8 mouse cellular contexts compared by ENCODE assay signal in the genomic region with DNA sequence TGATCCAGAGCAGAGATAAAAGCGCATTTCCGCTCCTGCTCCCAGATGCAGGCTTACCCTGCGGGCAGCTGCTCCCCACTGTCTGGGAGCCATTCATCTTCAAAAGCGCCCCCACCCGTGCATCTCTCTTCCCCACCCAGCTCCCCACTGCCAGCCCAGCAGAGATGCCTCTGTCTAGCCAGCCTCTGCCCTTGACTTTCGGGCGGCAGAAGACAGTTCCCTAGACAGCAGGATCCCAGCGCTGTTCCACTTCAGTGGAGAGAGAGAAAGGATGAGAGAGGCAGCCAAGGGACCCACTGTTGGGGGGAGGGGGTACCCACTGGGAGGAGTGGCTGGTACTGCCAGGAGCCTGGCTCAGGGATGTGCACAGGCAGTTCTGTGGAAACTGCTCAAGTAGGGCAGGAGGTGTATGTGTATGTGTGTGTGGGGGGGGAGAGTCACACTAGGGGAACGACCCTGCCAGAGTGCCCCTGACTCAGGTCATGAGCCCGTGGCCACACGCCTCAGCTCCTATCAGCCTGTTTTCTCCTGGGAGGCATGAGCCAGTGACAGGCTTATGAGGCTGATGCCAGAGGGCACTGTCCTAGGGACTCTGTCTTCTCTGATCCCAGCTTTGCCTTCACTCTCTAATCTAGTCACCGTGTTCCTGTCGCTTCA. TPM values are rescaled to one million over a fixed set of nuclear protein-coding genes. Genes with fewer than 3 reads are reported as not detected.
DNase-seq lines count a peak whose midpoint lies in the region; ATAC-seq lines count a peak whose summit lies in the region.
"Had no signal": no experiment of that assay in that cellular context is flagged by ENCODE, and none has a peak within 500 bp of the region (broad histone marks: within the 10 kb centered on the region; RNA-seq: fewer than 3 reads in every experiment).

No protein-coding gene starts in this region.

- peak overlapping the region; percentile 64 for H3K27ac ChIP-seq in forebrain, embryonic 10.5 days
- peak overlapping the region; percentile 28; the same call in 1 of the 2 replicates for H3K27ac ChIP-seq in midbrain, embryonic 11.5 days (ENCODE audit: low read depth, low read length)

- DNase-seq in kidney, postnatal 14 days, result peak; percentile 28
- DNase-seq in kidney, adult 11 months, result no peak
- peak; percentile 72 for DNase-seq in brain, adult 2 months (ENCODE audit: low read depth, low spot score)
- DNase-seq in forebrain, embryonic 10.5 days (ENCODE audit: extremely low spot score, low spot score), result no peak
- no peak for DNase-seq in midbrain, embryonic 11.5 days (ENCODE audit: low spot score, missing footprints)
- DNase-seq in urinary bladder, adult 2 months (ENCODE audit: low spot score), result no peak

- H3K9me3 ChIP-seq in forebrain, embryonic 10.5 days, result no peaks in the 10 kb centered on the region
- no peaks in the 10 kb centered on the region for H3K9me3 ChIP-seq in midbrain, embryonic 11.5 days (ENCODE audit: control insufficient read depth, low read length)
- H3K9me3 ChIP-seq: heart, embryonic 15.5 days had no signal

- peaks cover 53% of the 10 kb centered on the region for H3K27me3 ChIP-seq in forebrain, embryonic 10.5 days (ENCODE audit: poor library complexity, severe bottlenecking)
- H3K27me3 ChIP-seq in midbrain, embryonic 11.5 days (ENCODE audit: control insufficient read depth, insufficient read depth, low read length), result no peaks in the 10 kb centered on the region

- WGBS in forebrain, embryonic 10.5 days, result 32% methylated on average over 13 of the region's 13 CpGs
- 20% methylated on average over 13 of the region's 13 CpGs for WGBS in midbrain, embryonic 11.5 days

- peak overlapping the region; percentile 1 for H3K9ac ChIP-seq in midbrain, embryonic 11.5 days (ENCODE audit: low read length)
- H3K9ac ChIP-seq: heart, embryonic 15.5 days had no signal

- no peaks in the 10 kb centered on the region for H3K36me3 ChIP-seq in forebrain, embryonic 10.5 days (replicated peaks)
- no peaks in the 10 kb centered on the region for H3K36me3 ChIP-seq in midbrain, embryonic 11.5 days (ENCODE audit: control insufficient read depth, insufficient read depth, low read length)
- H3K36me3 ChIP-seq: heart, embryonic 15.5 days had no signal

- H3K4me2 ChIP-seq in midbrain, embryonic 11.5 days, result no peak overlapping the region
- H3K4me2 ChIP-seq: heart, embryonic 15.5 days had no signal

- peak; percentile 10; the same call in 1 of the 2 replicates for ATAC-seq in midbrain, embryonic 11.5 days (ENCODE audit: low FRiP score)
- no peak for ATAC-seq in activated CD4-positive, CD25-positive, alpha-beta regulatory T cell, adult 4 months

- H3K4me3 ChIP-seq in forebrain, embryonic 10.5 days, result peak overlapping the region; percentile 1; the same call in 1 of the 2 replicates
- no peak overlapping the region for H3K4me3 ChIP-seq in midbrain, embryonic 11.5 days (ENCODE audit: low read depth, low read length)
- H3K4me3 ChIP-seq: heart, embryonic 15.5 days had no signal

- H3K4me1 ChIP-seq in forebrain, embryonic 10.5 days, result peaks cover 72% of the 10 kb centered on the region
- H3K4me1 ChIP-seq in midbrain, embryonic 11.5 days (ENCODE audit: control insufficient read depth, insufficient read depth, low read length), result peaks cover 50% of the 10 kb centered on the region

RNA-seq across cellular contexts. Expression of gene Cygb, which starts 7.3 kb away (rescaled TPM):
- 2.5 and 2.9 TPM in 2 replicates for polyA plus RNA-seq in forebrain, embryonic 10.5 days (2016; fragmentation: Nextera tagmentation; extraction: Ambion mirVana)
- polyA plus RNA-seq in midbrain, embryonic 11.5 days (2014; fragmentation: Nextera tagmentation; extraction: Ambion mirVana), result 1.7 and 2.1 TPM in 2 replicates
- 156 and 160 TPM in 2 replicates for polyA plus RNA-seq in urinary bladder, adult 2 months (2012; rRNA removed)
- polyA plus RNA-seq in activated CD4-positive, CD25-positive, alpha-beta regulatory T cell, adult 4 months (2017; shearing (Covaris generic)), result not detected

RNA-seq across cellular contexts. Expression of gene Prcd, which starts 8.1 kb away (rescaled TPM):
- 0.62 and 1.1 TPM in 2 replicates for polyA plus RNA-seq in forebrain, embryonic 10.5 days (2016; fragmentation: Nextera tagmentation; extraction: Ambion mirVana)
- 0.22 and 1.0 TPM in 2 replicates for polyA plus RNA-seq in midbrain, embryonic 11.5 days (2014; fragmentation: Nextera tagmentation; extraction: Ambion mirVana)
- 2.0 and 3.1 TPM in 2 replicates for polyA plus RNA-seq in urinary bladder, adult 2 months (2012; rRNA removed)
- not detected for polyA plus RNA-seq in activated CD4-positive, CD25-positive, alpha-beta regulatory T cell, adult 4 months (2017; shearing (Covaris generic))

RNA-seq across cellular contexts. Expression of gene Rhbdf2, which starts 34.6 kb away (rescaled TPM):
- polyA plus RNA-seq in forebrain, embryonic 10.5 days (2016; fragmentation: Nextera tagmentation; extraction: Ambion mirVana), result 3.5 and 4.0 TPM in 2 replicates
- polyA plus RNA-seq in midbrain, embryonic 11.5 days (2014; fragmentation: Nextera tagmentation; extraction: Ambion mirVana), result 1.2 and 1.3 TPM in 2 replicates
- polyA plus RNA-seq in urinary bladder, adult 2 months (2012; rRNA removed), result 15.4 and 17.0 TPM in 2 replicates
- polyA plus RNA-seq in activated CD4-positive, CD25-positive, alpha-beta regulatory T cell, adult 4 months (2017; shearing (Covaris generic)), result 1 to 10 TPM; 4.9 to 5.0 TPM

Comparison
In these comparisons a context has a peak if more than half of its experiments do, and no peak if none do; other contexts are left out.
1. DNase-seq: peak in kidney, postnatal 14 days (single experiment) and brain, adult 2 months (single experiment); none in kidney, adult 11 months (single experiment), forebrain, embryonic 10.5 days (single experiment), midbrain, embryonic 11.5 days (single experiment) and urinary bladder, adult 2 months (single experiment).
2. RNA of gene Cygb, which starts 7.3 kb away (polyA plus RNA-seq): 156 to 160 TPM in urinary bladder, adult 2 months; 2.5 to 2.9 TPM in forebrain, embryonic 10.5 days, 1.7 to 2.1 TPM in midbrain, embryonic 11.5 days and not detected in activated CD4-positive, CD25-positive, alpha-beta regulatory T cell, adult 4 months; every median in the first group is over 10 times any median in the second.